Mouse (Mus musculus) left cerebral cortex, adult 2 months (tissue): ENCODE measurements around the gene Fads3. TPM values are rescaled to one million over a fixed set of nuclear protein-coding genes. Genes with fewer than 3 reads are reported as not detected.

Source experiments
- DNase-seq, 2 experiments: peaks; one replicate each; pipeline ENCODE4 v3.0.0; 2021 to 2022; ENCODE audit warnings: low spot score in 2 of 2, mixed read lengths in 1 of 2; ENCODE audit errors: extremely low spot score in 1 of 2
- H3K27ac ChIP-seq: fragments of 200-600 bp; 2 replicates; pipeline ENCODE4 v1.8.1; 2022
- H3K4me3 ChIP-seq: fragments of 200-600 bp; 2 replicates; pipeline ENCODE4 v1.8.1; 2022
- CTCF ChIP-seq: fragments of 200-600 bp; IDR thresholded peaks from 2 replicates; pipeline ENCODE4 v1.8.1; 2022; ENCODE audit warnings: antibody characterized with exemption, mild to moderate bottlenecking, moderate library complexity
- intact Hi-C: fragments of 180-260 bp; cut with DNase I; formaldehyde crosslinking; loops from one replicate; pipeline ENCODE4 v1.15.1; 2025
- long read RNA-seq, 2 experiments: library from polyadenylated mRNA; stranded (forward); transcript quantifications; one replicate each; pipeline ENCODE4 v2.0.0; 2021; ENCODE audit warnings: borderline mapping rate in 2 of 2
- total RNA-seq, 2 experiments: library from RNA; stranded (reverse); gene quantifications; 2 replicates each; pipeline ENCODE4 v1.2.3; 2021

Fads3 gene
- total RNA-seq = 10 to 100 TPM; 26.6 to 28.1 TPM
- long read RNA-seq, experiment 1, transcript Fads3-201 (12 exons, 3,687 nt) = major isoform, 37 of 45 reads
- long read RNA-seq, experiment 1, partial matches to known transcripts = 1 of 45 reads
- long read RNA-seq, experiment 1, other reads (novel, unspliced or antisense) = 7 of 45 reads
- long read RNA-seq, experiment 2, transcript Fads3-201 (12 exons, 3,687 nt) = major isoform, 15 of 32 reads
- long read RNA-seq, experiment 2, partial matches to known transcripts = 3 of 32 reads
- long read RNA-seq, experiment 2, other reads (novel, unspliced or antisense) = 14 of 32 reads

DNA sequence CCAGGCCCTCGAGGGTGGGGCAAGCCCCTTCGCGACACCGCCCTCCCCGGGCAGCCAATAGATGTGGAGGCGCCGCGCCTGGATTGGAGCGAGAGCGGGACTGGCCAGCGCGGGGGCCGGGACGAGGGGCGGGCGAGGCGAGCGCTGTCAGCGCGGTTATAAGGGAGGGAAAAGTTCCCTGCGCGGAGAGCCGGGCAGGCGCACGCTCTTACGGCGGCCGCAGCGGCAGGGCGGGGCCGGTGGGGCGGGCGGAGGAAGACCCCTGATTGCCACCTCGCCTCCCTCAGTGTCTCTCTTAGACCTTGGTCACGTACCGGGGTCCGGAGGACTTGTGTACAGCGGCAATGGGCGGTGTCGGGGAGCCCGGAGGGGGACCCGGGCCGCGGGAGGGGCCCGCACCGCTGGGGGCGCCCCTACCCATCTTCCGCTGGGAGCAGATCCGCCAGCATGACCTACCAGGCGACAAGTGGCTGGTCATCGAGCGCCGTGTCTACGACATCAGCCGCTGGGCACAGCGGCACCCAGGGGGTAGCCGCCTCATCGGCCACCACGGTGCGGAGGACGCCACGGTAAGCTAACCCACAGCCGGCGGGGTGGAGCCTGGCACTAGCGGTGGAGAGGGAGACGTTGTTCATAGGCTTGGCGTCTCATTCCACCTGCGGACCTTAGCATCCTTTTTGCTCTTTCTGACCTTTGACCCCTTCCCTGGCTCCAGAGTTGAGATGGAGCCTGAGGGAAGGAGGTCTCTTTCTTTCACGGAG lies at the start of gene Fads3:
Gene Fads3, plus strand, starts transcription at position 182 of the 761 bp plus-strand sequence.
- peak; percentile 16 for TF ChIP-seq CTCF
- intact Hi-C loops = loop anchor here (2.0 to 5.0 kb wide), 2 partner anchors 141 to 161 kb away; partner anchors contain the start of genes Fads1, Fen1 and Tmem258
- peak; percentile 76 to 82 for DNase-seq
- Histone ChIP-seq H3K27ac (peak within 1 kb of the TSS; percentile 81), H3K4me3 (peak within 1 kb of the TSS; percentile 75)

DNA sequence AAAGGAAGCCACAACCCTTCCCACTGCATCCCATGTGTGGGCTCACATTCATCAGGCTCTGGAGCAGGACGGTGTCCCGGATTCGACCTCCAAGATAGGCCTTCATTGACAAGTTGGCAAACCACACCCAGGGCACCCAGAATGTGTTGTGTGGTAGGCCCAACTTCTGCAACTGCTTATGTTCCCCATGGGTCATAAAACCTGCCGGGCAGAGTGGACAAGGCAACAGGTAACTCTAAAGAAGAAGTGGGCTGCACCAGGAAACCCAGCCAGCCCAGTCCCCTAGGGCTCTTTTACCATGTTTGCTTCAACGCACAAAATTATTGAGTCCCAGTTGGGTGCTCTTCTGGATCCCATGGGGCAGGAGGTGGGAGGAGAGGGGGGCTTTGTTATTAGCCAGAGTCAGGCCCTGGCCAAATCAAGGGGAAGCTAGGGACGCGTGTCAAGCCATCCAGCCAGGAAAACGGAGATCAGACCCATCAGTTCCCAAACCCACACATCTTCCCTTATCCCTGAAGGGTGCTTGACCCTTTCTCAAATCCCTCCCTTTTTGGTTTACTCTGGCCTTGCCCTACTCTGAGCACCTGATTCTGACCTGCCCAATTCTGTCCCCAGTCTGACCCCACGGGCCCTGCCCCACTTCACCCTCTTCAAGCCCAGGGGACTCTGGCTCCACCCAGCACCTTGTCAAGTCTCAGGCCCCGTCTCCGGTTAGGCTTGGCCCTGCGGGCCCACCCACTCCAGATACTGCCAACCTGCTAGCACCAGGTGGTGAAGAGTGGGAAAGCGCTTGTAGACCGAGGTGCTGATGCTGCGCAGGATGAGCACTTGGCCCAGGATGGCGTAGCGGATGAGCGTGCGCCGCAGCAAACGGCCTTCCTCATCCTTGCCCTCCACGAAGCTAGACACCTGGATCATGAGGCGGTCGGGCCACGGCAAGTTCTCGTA lies 49.1 kb upstream of the Fads3 start:
- Histone ChIP-seq H3K27ac (peak overlapping the region; percentile 48; the same call in 1 of the 2 replicates), H3K4me3 (peak overlapping the region; percentile 30)
- DNase-seq = no peak
- intact Hi-C loops = no loop called here
- no peak for TF ChIP-seq CTCF

DNA sequence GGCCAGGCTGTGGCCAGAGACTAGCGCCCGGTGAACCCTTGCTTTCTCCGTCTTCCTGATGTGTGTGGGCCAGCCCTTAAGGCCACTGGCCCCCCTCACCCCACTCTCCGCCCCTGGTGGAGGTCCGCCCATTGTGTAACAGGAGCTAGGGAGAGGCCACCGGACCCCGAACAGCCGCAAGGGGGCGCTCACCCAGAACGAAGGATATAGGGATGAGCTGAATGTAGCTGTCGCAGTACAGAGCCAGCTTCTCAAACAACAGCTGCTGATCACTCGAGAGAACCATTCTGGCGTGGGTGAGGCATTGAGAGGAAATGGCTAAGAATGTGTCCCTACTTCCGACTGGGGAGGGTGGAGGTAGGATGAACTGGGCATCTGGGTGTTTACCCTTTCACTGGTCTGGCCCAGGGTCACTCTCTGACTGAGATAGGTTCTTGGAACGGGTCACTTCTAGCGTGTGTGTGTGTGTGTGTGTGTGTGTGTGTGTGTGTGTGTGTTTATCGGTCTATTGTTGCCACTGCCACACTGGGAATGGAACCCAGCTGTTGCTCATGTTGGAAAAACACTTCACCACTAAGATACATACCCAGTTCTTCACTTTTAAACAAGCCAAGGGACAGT lies 48.2 kb upstream of the Fads3 start:
- Histone ChIP-seq H3K4me3 (peak overlapping the region; percentile 30), H3K27ac (peak overlapping the region; percentile 48; the same call in 1 of the 2 replicates)
- DNase-seq = peak; percentile 76 to 83
- intact Hi-C loops = no loop called here
- peak; percentile 83 for TF ChIP-seq CTCF

DNA sequence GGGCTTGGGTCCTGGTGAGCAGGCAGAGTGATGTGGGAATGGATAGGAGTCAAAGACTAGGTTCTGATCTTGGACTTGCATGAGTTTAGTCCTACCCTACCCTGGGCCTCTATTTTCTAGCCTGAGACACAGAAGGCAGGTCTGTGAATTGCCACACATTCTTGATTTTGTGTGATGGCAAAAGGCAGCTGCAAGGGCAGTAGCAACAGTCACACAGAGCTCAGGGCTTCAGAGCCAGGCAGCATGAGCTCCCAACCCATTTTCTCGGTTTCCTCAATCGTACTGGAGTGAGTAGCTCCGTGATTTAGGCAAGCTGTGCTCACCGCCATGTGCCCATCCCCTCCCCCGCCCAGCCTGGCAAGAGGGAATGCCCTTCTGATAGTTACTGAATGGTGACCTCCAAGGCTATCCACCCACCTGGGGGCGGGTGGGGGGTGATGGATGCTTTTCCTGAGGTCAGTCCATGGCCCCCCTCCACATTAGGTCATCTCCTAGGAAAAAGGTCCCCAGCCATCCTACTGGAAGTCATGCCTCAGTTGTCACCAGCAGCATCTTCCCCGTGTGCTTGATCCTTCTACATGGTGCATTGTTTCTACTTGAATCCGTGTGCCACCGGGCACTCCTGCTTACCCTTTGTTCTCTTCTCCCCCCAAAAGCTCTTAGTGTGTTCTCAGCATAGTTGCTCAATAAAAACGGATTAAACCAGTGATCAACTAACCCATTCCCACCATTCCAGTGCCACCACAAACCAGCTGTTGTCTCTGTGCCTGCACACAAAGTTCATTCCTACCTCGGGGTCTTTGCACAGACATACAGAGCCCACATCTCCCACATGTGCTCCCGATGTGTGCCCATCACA lies 43.9 kb upstream of the Fads3 start:
- DNase-seq = no peak
- Histone ChIP-seq H3K27ac (no peak overlapping the region), H3K4me3 (no peak overlapping the region)
- TF ChIP-seq CTCF = no peak
- intact Hi-C loops = no loop called here

DNA sequence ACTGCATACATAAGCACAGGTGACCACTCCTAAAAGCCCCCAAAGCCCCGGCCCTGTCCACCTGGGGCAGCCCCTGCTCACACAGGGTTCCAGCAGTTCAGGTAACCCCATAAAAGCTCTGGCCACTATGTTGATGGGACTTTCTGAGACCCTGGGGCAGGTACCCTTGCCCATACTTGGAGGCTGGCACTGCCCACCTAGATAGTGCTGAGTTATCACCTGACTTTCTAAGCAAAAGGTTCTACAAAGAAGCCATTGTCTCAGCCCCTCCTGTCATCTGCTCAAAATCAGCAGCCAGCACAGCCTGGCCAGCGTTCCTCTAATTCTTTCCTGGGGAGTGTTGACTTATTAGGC lies 43.3 kb upstream of the Fads3 start:
- no peak overlapping the region for H3K27ac ChIP-seq
- H3K4me3 ChIP-seq = no peak overlapping the region
- DNase-seq = no peak
- intact Hi-C loops = no loop called here
- TF ChIP-seq CTCF = no peak

DNA sequence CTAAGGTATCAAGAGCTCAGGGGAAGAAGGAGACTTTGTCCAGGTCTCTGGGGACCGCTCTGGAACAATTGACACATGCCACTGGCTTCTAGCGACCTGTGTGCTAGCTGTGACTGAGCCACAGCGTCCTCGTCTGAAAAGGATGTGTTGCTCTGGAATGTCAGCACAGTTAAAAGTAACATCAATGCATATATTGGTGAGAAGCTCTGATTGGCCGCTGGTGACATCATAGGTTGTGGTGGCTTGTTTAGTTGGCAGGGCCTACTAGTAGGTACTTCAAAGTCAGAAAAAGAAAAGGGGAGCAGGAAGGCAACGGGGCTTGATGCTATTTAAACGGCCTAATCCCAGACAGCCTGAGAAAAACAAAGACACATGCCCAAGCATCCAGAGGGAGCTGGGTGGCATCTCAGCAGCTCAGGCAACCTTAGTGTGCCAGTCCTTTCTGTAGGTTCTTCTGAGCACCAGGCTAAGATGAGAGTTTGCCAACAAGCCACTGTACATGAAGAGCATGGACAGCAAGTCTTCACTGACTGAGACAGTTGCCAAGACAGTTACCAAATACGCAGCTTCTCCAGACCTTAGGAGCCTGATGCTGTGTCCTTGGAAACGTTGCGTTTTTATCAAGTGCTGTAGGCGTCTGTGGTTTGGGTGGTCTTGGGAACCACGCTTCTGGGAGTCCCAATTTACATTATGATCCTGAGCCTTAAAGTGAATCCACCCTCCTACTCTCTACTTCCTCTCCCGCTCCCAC lies 42.5 kb upstream of the Fads3 start:
- TF ChIP-seq CTCF = no peak
- DNase-seq = no peak
- no peak overlapping the region for H3K27ac ChIP-seq
- intact Hi-C loops = no loop called here
- no peak overlapping the region for H3K4me3 ChIP-seq

DNA sequence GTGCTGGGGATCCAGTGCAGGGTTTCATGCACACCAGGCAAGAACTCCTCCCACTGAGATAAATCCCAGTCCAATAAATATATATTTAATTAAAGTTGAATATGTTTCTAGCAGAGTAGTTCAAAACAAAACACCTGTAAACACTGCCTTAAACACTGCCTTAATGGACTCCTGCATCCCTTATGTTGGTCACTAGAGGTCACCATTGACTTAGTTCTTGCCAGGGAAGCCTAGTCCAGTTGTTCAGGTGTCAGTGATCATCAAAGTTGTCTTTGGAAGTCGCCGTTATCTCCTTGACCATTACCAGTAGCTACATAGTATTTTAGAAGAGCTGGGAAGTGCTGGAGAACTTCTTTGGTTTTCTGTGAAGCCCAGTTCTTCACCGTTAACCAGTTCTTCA lies 41.0 kb upstream of the Fads3 start:
- TF ChIP-seq CTCF = peak; percentile 81

DNA sequence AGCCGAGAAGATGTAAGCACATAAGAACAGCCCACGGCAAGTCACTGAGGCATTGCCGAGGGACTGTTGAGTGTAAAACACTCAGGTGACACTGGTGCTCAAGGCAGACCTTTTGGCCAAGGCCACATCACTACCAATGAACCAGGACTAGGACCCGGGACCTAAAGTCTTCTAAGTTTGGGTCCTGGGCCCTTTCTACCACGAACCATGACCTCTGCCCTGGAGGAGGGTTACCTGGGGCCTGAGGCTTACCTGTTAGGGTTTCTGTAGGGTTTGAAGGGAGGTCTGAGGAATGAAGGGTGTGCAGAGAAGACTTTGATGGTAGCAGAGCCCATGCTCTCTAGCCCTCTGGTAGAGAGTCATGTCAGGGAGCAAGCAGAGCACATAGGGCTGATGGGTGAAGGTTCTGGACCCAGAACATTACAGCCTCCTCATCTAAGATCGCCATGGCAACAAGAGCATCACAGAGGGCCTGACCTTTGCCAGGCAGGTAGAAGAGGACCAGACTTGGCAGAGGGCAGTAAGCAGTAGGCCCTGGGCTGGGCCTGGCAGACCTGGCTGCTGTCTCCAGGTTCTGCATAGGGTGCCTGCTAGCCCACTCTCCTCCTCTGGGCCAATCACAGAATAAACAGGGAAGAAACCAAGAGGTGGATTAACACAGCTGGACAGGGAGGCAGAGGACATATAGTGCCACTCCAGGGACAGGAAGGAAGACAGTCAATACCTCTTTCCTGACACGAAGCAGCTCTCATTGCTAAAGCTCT lies 40.0 kb upstream of the Fads3 start, which contains the start of the genes Best1 and Rab3il1:
Gene Best1, minus strand, starts transcription at position 428 of the 764 bp plus-strand sequence.
Gene Rab3il1, plus strand, starts transcription at position 464 of the 764 bp plus-strand sequence.
- intact Hi-C loops = loop anchor here (2.0 kb wide), 1 partner anchor 21 kb away; no protein-coding TSS in a partner anchor
- Histone ChIP-seq H3K27ac (no peak within 1 kb of the TSS), H3K4me3 (no peak within 1 kb of the TSS)
- TF ChIP-seq CTCF = no peak
- DNase-seq = no peak

More for the DNA sequence above, 41.0 kb upstream of the Fads3 start:
- intact Hi-C loops = loop anchor here (1.0 to 2.0 kb wide), 3 partner anchors 22 to 199 kb away; no protein-coding TSS in a partner anchor
- Histone ChIP-seq H3K27ac (no peak overlapping the region), H3K4me3 (no peak overlapping the region)
- no peak for DNase-seq

DNA sequence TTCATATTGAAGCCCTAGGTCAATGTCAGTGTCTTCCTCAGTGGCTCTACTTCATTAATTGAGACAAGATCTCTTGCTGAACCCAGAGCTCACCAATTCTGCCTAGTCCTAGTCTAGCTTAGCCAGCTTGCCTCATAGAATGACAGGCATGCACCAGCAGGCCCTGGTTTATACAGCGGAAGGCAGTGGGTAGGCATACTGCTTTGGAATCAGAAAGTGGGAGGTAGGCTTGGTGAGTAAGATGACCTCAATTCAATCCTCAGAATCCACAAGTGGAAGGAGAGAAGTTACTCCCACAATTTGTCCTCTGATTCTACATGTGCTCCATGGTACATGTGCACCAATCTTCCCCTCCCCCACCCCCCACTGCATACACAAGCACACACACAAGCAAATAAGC lies 37.7 kb upstream of the Fads3 start:
- H3K27ac ChIP-seq = no peak overlapping the region
- no peak for TF ChIP-seq CTCF
- no peak overlapping the region for H3K4me3 ChIP-seq
- intact Hi-C loops = no loop called here
- no peak for DNase-seq
